ENCODE assay signal across 18 mouse cellular contexts in the genomic region with DNA sequence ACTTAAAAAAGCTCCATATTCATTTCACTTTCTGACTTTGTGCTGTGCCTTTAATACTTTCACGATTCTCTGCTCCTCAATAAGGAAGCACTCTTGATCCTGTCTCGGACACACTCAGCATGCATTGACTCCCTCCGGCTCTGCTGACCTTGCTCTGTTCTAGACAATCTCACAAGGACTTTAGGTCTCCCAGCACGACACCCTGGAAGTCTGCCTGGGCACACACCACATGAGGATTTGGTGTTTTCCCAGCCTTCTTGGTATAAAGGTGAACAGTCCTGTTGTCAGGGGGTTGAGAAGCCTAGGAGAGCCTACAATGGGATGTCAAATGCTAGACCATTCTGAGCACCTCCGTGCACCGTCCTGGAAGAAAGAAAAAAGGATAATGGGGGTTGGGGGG. TPM values are rescaled to one million over a fixed set of nuclear protein-coding genes. Genes with fewer than 3 reads are reported as not detected.
"Had no signal": no experiment of that assay in that cellular context is flagged by ENCODE, and none has a peak within 500 bp of the region (broad histone marks: within the 10 kb centered on the region; RNA-seq: fewer than 3 reads in every experiment).

No protein-coding gene starts in this region.

- H3K4me2 ChIP-seq: lung, embryonic 14.5 days; midbrain, embryonic 11.5 days; midbrain, embryonic 13.5 days; midbrain, embryonic 15.5 days; neural tube, embryonic 13.5 days; neural tube, embryonic 15.5 days had no signal

- H3K27me3 ChIP-seq: midbrain, embryonic 13.5 days; midbrain, embryonic 15.5 days; neural tube, embryonic 13.5 days; neural tube, embryonic 15.5 days had no signal

- H3K36me3 ChIP-seq: midbrain, embryonic 13.5 days; midbrain, embryonic 15.5 days; neural tube, embryonic 13.5 days; neural tube, embryonic 15.5 days had no signal

- H3K9me3 ChIP-seq: midbrain, embryonic 13.5 days; midbrain, embryonic 15.5 days; neural tube, embryonic 13.5 days; neural tube, embryonic 15.5 days had no signal

- H3K4me3 ChIP-seq: midbrain, embryonic 13.5 days; midbrain, embryonic 15.5 days; myocyte; neural tube, embryonic 13.5 days; neural tube, embryonic 15.5 days had no signal

- H3K27ac ChIP-seq: liver, embryonic 14.5 days; midbrain, embryonic 13.5 days; neural tube, embryonic 13.5 days; neural tube, embryonic 15.5 days had no signal

- DNase-seq: lung, adult 18-20 months; lung, embryonic 14.5 days; lung, postnatal 10 days; lung, postnatal 4 days; right cerebral cortex, adult 18-20 months; right cerebral cortex, postnatal 25 days; right cerebral cortex, postnatal 4 days; spleen, adult 18-20 months; thymus, adult 18-20 months; thymus, postnatal 14 days; thymus, postnatal 36 days had no signal

- H3K9ac ChIP-seq: liver, embryonic 14.5 days; lung, embryonic 14.5 days; midbrain, embryonic 13.5 days; midbrain, embryonic 15.5 days; neural tube, embryonic 13.5 days; neural tube, embryonic 15.5 days had no signal

RNA-seq across cellular contexts. Expression of gene Sla2, which starts 5.8 kb away (rescaled TPM):
- polyA plus RNA-seq: neural tube, embryonic 13.5 days had no signal
